Mouse (Mus musculus) liver, embryonic 11.5 days (tissue): Measurements from ENCODE around the gene 4932438A13Rik. TPM values are rescaled to one million over a fixed set of nuclear protein-coding genes. Genes with fewer than 3 reads are reported as not detected.

ENCODE experiments used
- ATAC-seq: fragments of 200-750 bp; cut with Nextera tagmentation; replicated peaks from 2 replicates; pipeline ENCODE4 v1.8.0; 2017; ENCODE audit warnings: moderate number of reproducible peaks, mild to moderate bottlenecking, moderate TSS enrichment, moderate library complexity; ENCODE audit not compliant: low FRiP score
- DNase-seq: peaks from one replicate; pipeline ENCODE4 v3.0.0-alpha.2; 2017; ENCODE audit warnings: low spot score
- H3K27ac ChIP-seq: fragments of 300-500 bp; sonication (generic); 2 replicates; pipeline ENCODE4 v1.5.1; 2014; ENCODE audit warnings: mild to moderate bottlenecking, low read depth, low read length, control low read depth
- H3K27me3 ChIP-seq: fragments of 300-500 bp; sonication (generic); replicated peaks from 2 replicates; pipeline ENCODE4 v1.6.1; 2014; ENCODE audit warnings: low read length, mixed read lengths; ENCODE audit not compliant: control insufficient read depth, insufficient read depth
- H3K36me3 ChIP-seq: fragments of 300-500 bp; sonication (generic); 2 replicates; pipeline ENCODE4 v1.6.1; 2014; ENCODE audit warnings: mild to moderate bottlenecking, low read length, moderate library complexity, mixed read lengths; ENCODE audit not compliant: control insufficient read depth, insufficient read depth
- H3K4me1 ChIP-seq: fragments of 300-500 bp; sonication (generic); replicated peaks from 2 replicates; pipeline ENCODE4 v1.6.1; 2014; ENCODE audit warnings: low read length, mixed read lengths; ENCODE audit not compliant: control insufficient read depth, insufficient read depth
- H3K4me2 ChIP-seq: fragments of 300-500 bp; sonication (generic); 2 replicates; pipeline ENCODE4 v1.6.1; 2014; ENCODE audit warnings: mild to moderate bottlenecking, control low read depth, moderate library complexity
- H3K4me3 ChIP-seq: fragments of 300-500 bp; sonication (generic); 2 replicates; pipeline ENCODE4 v1.5.1; 2014; ENCODE audit warnings: low read depth, low read length, control low read depth
- H3K9ac ChIP-seq: fragments of 300-500 bp; sonication (generic); 2 replicates; pipeline ENCODE4 v1.6.1; 2014; ENCODE audit warnings: low read depth, low read length, control low read depth
- H3K9me3 ChIP-seq: fragments of 300-500 bp; sonication (generic); 2 replicates; pipeline ENCODE4 v1.6.1; 2016; ENCODE audit warnings: low read length, inconsistent platforms, mixed read lengths; ENCODE audit not compliant: control insufficient read depth
- WGBS: fragments of 180-500 bp; shearing (Covaris S2); extraction: QIAGEN DNeasy Blood & Tissue Kit; methylation state at CpG from one replicate; pipeline ENCODE4 v1.1.7; 2014; 5-methylcytosine and 5-hydroxymethylcytosine counted together
- polyA plus RNA-seq: library from polyadenylated mRNA; unstranded; fragments of >200 nt; fragmentation: Nextera tagmentation; extraction: Ambion mirVana; gene quantifications from 2 replicates; pipeline ENCODE4 v1.2.1, GENCODE M21; 2014

4932438A13Rik gene
- polyA plus RNA-seq, 1 experiment from 2014 or later = 35.8 TPM

GRCm38 (mm10) chr3:36834832-36835231, 28.1 kb upstream of the 4932438A13Rik start:
- H3K27me3 ChIP-seq = no peaks in the 10 kb centered on the region
- DNase-seq = no peak
- 80% methylated on average over 2 of the region's 2 CpGs for WGBS
- H3K4me1 ChIP-seq = no peaks in the 10 kb centered on the region
- H3K9ac ChIP-seq = no peak overlapping the region
- no peaks in the 10 kb centered on the region for H3K9me3 ChIP-seq
- no peak overlapping the region for H3K4me3 ChIP-seq
- H3K27ac ChIP-seq = no peak overlapping the region
- no peaks in the 10 kb centered on the region for H3K36me3 ChIP-seq
- no peak for ATAC-seq
- no peak overlapping the region for H3K4me2 ChIP-seq

GRCm38 (mm10) chr3:36835525-36836203, 27.2 kb upstream of the 4932438A13Rik start:
- Histone ChIP-seq H3K4me1 (no peaks in the 10 kb centered on the region), H3K36me3 (no peaks in the 10 kb centered on the region), H3K4me3 (no peak overlapping the region), H3K27ac (no peak overlapping the region), H3K27me3 (no peaks in the 10 kb centered on the region), H3K4me2 (peak overlapping the region; percentile 20; the same call in 1 of the 2 replicates), H3K9me3 (no peaks in the 10 kb centered on the region), H3K9ac (no peak overlapping the region)
- 42% methylated on average over 18 of the region's 18 CpGs for WGBS
- DNase-seq = no peak
- no peak for ATAC-seq

- 76% methylated on average over 7 of the region's 7 CpGs for WGBS
- Histone ChIP-seq H3K9me3 (no peaks in the 10 kb centered on the region), H3K4me1 (no peaks in the 10 kb centered on the region), H3K27me3 (no peaks in the 10 kb centered on the region), H3K9ac (no peak overlapping the region), H3K4me3 (no peak overlapping the region), H3K36me3 (no peaks in the 10 kb centered on the region), H3K4me2 (no peak overlapping the region), H3K27ac (no peak overlapping the region)
- ATAC-seq (no peak), DNase-seq (no peak)
These were observed 26.1 kb upstream of the 4932438A13Rik start for GRCm38 (mm10) chr3:36836833-36837232.

- DNase-seq = peak; percentile 58
- H3K4me3 ChIP-seq = no peak overlapping the region
- no peaks in the 10 kb centered on the region for H3K9me3 ChIP-seq
- no peak overlapping the region for H3K9ac ChIP-seq
- H3K27me3 ChIP-seq = no peaks in the 10 kb centered on the region
- no peak overlapping the region for H3K27ac ChIP-seq
- no peaks in the 10 kb centered on the region for H3K36me3 ChIP-seq
- 21% methylated on average over 12 of the region's 12 CpGs for WGBS
- no peaks in the 10 kb centered on the region for H3K4me1 ChIP-seq
- ATAC-seq = peak; percentile 71
- peak overlapping the region; percentile 23; the same call in 1 of the 2 replicates for H3K4me2 ChIP-seq
These were observed 22.0 kb upstream of the 4932438A13Rik start for GRCm38 (mm10) chr3:36840650-36841555.

- H3K27ac ChIP-seq = no peak overlapping the region
These were observed 9.0 kb upstream of the 4932438A13Rik start for GRCm38 (mm10) chr3:36853733-36854440.

GRCm38 (mm10) chr3:36861411-36862410, 1.2 kb upstream of the 4932438A13Rik start:
- H3K4me2 ChIP-seq = peak overlapping the region; percentile 63
- peak overlapping the region; percentile 68; the same call in 1 of the 2 replicates for H3K27ac ChIP-seq
- no peak overlapping the region for H3K9ac ChIP-seq
- H3K27me3 ChIP-seq = no peaks in the 10 kb centered on the region
- WGBS = 80% methylated on average over 3 of the region's 3 CpGs
- DNase-seq (no peak), ATAC-seq (no peak)
- H3K4me1 ChIP-seq = peaks cover 4% of the 10 kb centered on the region; the same call in 1 of the 2 replicates
- 0 out of 2 replicates have a peak overlapping the region, but pooled peaks have one; percentile 74 for H3K4me3 ChIP-seq
- H3K36me3 ChIP-seq = peaks cover 3% of the 10 kb centered on the region; the same call in 1 of the 2 replicates
- H3K9me3 ChIP-seq = no peaks in the 10 kb centered on the region

More at GRCm38 (mm10) chr3:36853733-36854440, 9.0 kb upstream of the 4932438A13Rik start:
- ATAC-seq (peak; percentile 60), DNase-seq (peak; percentile 33)
- H3K27me3 ChIP-seq = no peaks in the 10 kb centered on the region
- no peaks in the 10 kb centered on the region for H3K9me3 ChIP-seq
- H3K4me2 ChIP-seq = peak overlapping the region; percentile 65
- WGBS = 16% methylated on average over 10 of the region's 10 CpGs
- H3K36me3 ChIP-seq = no peaks in the 10 kb centered on the region
- H3K4me1 ChIP-seq = no peaks in the 10 kb centered on the region
- H3K4me3 ChIP-seq = peak overlapping the region; percentile 25; the same call in 1 of the 2 replicates
- H3K9ac ChIP-seq = no peak overlapping the region

- H3K4me2 ChIP-seq = peak overlapping the region; percentile 63
- peak overlapping the region; percentile 71 for H3K9ac ChIP-seq
- peaks cover 4% of the 10 kb centered on the region; the same call in 1 of the 2 replicates for H3K4me1 ChIP-seq
- ATAC-seq (peak; percentile 64), DNase-seq (no peak)
- 1% methylated on average over 17 of the region's 23 CpGs for WGBS
- H3K9me3 ChIP-seq = no peaks in the 10 kb centered on the region
- peak overlapping the region; percentile 68 for H3K27ac ChIP-seq
- no peaks in the 10 kb centered on the region for H3K27me3 ChIP-seq
- peaks cover 3% of the 10 kb centered on the region; the same call in 1 of the 2 replicates for H3K36me3 ChIP-seq
- peak overlapping the region; percentile 74 for H3K4me3 ChIP-seq
These were observed 523 bp downstream of the 4932438A13Rik start for GRCm38 (mm10) chr3:36863427-36863826.
